Mouse (Mus musculus) embryonic facial prominence, embryonic 12.5 days (tissue): ENCODE measurements at regions not wholly inside any gene's neighbourhood (a gene's known extent, or its start where the extent isn't known, plus 50 kb on each side); places are given as distances from the start of the nearest gene placed in this dataset. TPM values are rescaled to one million over a fixed set of nuclear protein-coding genes. Genes with fewer than 3 reads are reported as not detected.
A peak's percentile ranks its signal among the peaks of the same experiment; 100 is the strongest.

Source experiments
- ATAC-seq: fragments of 200-750 bp; cut with Nextera tagmentation; 2 replicates; pipeline ENCODE4 v1.8.0; 2017; ENCODE audit not compliant: insufficient number of reproducible peaks, insufficient read depth, low FRiP score, low TSS enrichment
- H3K27ac ChIP-seq: fragments of 300-500 bp; sonication (generic); 2 replicates; pipeline ENCODE4 v1.5.1; 2016; ENCODE audit warnings: mild to moderate bottlenecking
- H3K27me3 ChIP-seq: fragments of 300-500 bp; sonication (generic); 2 replicates; pipeline ENCODE4 v1.6.1; 2016; ENCODE audit warnings: mild to moderate bottlenecking, moderate library complexity
- H3K36me3 ChIP-seq: fragments of 300-500 bp; sonication (generic); 2 replicates; pipeline ENCODE4 v1.6.1; 2016; ENCODE audit warnings: mild to moderate bottlenecking
- H3K4me1 ChIP-seq: fragments of 300-500 bp; sonication (generic); 2 replicates; pipeline ENCODE4 v1.6.1; 2016
- H3K4me2 ChIP-seq: fragments of 300-500 bp; sonication (generic); replicated peaks from 2 replicates; pipeline ENCODE4 v1.6.1; 2016; ENCODE audit warnings: mild to moderate bottlenecking, moderate library complexity
- H3K4me3 ChIP-seq: fragments of 300-500 bp; sonication (generic); 2 replicates; pipeline ENCODE4 v1.5.1; 2016; ENCODE audit warnings: mild to moderate bottlenecking
- H3K9ac ChIP-seq: fragments of 300-500 bp; sonication (generic); 2 replicates; pipeline ENCODE4 v1.6.1; 2016; ENCODE audit warnings: mild to moderate bottlenecking, moderate library complexity
- H3K9me3 ChIP-seq: fragments of 300-500 bp; sonication (generic); 2 replicates; pipeline ENCODE4 v1.6.1; 2016; ENCODE audit warnings: mild to moderate bottlenecking, moderate library complexity
- WGBS: fragments of 180-500 bp; shearing (Covaris S2); methylation state at CpG from one replicate; pipeline ENCODE4 v1.1.7; 2016; 5-methylcytosine and 5-hydroxymethylcytosine counted together
- microRNA counts: library from miRNA; unstranded; fragments of <30 nt; microRNA quantifications from one replicate; lab custom pipeline; 2017
- microRNA-seq: library from miRNA; unstranded; fragments of <30 nt; microRNA quantifications from one replicate; pipeline ENCODE4, GENCODE M21; 2017

- no peaks in the 10 kb centered on the region for H3K9me3 ChIP-seq
- ATAC-seq = no peak
- 73% methylated on average over 2 of the region's 2 CpGs for whole genome bisulfite sequencing
These were observed 68.9 kb upstream of the Fam216b start for GRCm38 (mm10) chr14:78157660-78158059.

GRCm38 (mm10) chr14:78148851-78149250, 60.0 kb upstream of the Fam216b start:
- Histone ChIP-seq H3K27me3 (no peaks in the 10 kb centered on the region), H3K27ac (no peak overlapping the region), H3K4me3 (no peak overlapping the region), H3K9me3 (no peaks in the 10 kb centered on the region), H3K9ac (no peak overlapping the region), H3K4me2 (no peak overlapping the region), H3K36me3 (no peaks in the 10 kb centered on the region), H3K4me1 (no peaks in the 10 kb centered on the region)
- WGBS = 89% methylated on average over 1 of the region's 1 CpGs
- no peak for ATAC-seq

More at GRCm38 (mm10) chr14:78157660-78158059, 68.9 kb upstream of the Fam216b start:
- Histone ChIP-seq H3K27ac (no peak overlapping the region), H3K27me3 (no peaks in the 10 kb centered on the region), H3K4me1 (no peaks in the 10 kb centered on the region), H3K9ac (no peak overlapping the region), H3K4me3 (no peak overlapping the region), H3K36me3 (no peaks in the 10 kb centered on the region), H3K4me2 (no peak overlapping the region)

- Histone ChIP-seq H3K27ac (no peak overlapping the region), H3K4me2 (no peak overlapping the region), H3K36me3 (no peaks in the 10 kb centered on the region), H3K27me3 (no peaks in the 10 kb centered on the region), H3K9ac (no peak overlapping the region), H3K4me1 (no peaks in the 10 kb centered on the region), H3K4me3 (no peak overlapping the region), H3K9me3 (no peaks in the 10 kb centered on the region)
- WGBS = 30% methylated on average over 4 of the region's 4 CpGs
- no peak for ATAC-seq
These were observed 54.9 kb upstream of the Fam216b start for GRCm38 (mm10) chr14:78143751-78144150.

MicroRNAs in the stretch of these regions (microRNA counts, 519-probe panel; counts per million panel counts)
- 460 counts per million, percentile 65 among the panel's probes with 10 or more counts for microRNA mmu-miR-1971 (lab: Ali Mortazavi, UCI)

Small RNA genes lying in the stretch of these regions (microRNA-seq; reads per million reads assigned to microRNA genes)
- gene Mir1971 = not detected
